Mouse (Mus musculus) limb, embryonic 11.5 days (tissue): ENCODE results near the gene Adamtsl4. TPM values are rescaled to one million over a fixed set of nuclear protein-coding genes. Genes with fewer than 3 reads are reported as not detected.

ENCODE experiments used
- ATAC-seq: fragments of 200-750 bp; cut with Nextera tagmentation; 2 replicates; pipeline ENCODE4 v1.8.0; 2017; ENCODE audit warnings: low read depth; ENCODE audit not compliant: insufficient number of reproducible peaks, low FRiP score, low TSS enrichment
- DNase-seq: peaks from one replicate; pipeline ENCODE4 v3.0.0-alpha.2; 2015; ENCODE audit warnings: low spot score
- H3K27ac ChIP-seq: fragments of 300-500 bp; sonication (generic); replicated peaks from 2 replicates; pipeline ENCODE4 v1.5.1; 2014; ENCODE audit warnings: low read depth, mild to moderate bottlenecking, low read length
- H3K27me3 ChIP-seq: fragments of 300-500 bp; sonication (generic); 2 replicates; pipeline ENCODE4 v1.6.1; 2014; ENCODE audit warnings: mild to moderate bottlenecking, low read length, mixed read lengths; ENCODE audit not compliant: control insufficient read depth, insufficient read depth
- H3K36me3 ChIP-seq: fragments of 300-500 bp; sonication (generic); 2 replicates; pipeline ENCODE4 v1.6.1; 2014; ENCODE audit warnings: mild to moderate bottlenecking, low read length, moderate library complexity, mixed read lengths; ENCODE audit not compliant: control insufficient read depth, insufficient read depth
- H3K4me1 ChIP-seq: fragments of 300-500 bp; sonication (generic); 2 replicates; pipeline ENCODE4 v1.6.1; 2014; ENCODE audit warnings: low read length, mixed read lengths; ENCODE audit not compliant: control insufficient read depth, insufficient read depth
- H3K4me2 ChIP-seq: fragments of 300-500 bp; sonication (generic); 2 replicates; pipeline ENCODE4 v1.6.1; 2014; ENCODE audit warnings: low read depth, mild to moderate bottlenecking, moderate library complexity; ENCODE audit not compliant: severe bottlenecking
- H3K4me3 ChIP-seq: fragments of 300-500 bp; sonication (generic); 2 replicates; pipeline ENCODE4 v1.5.1; 2014; ENCODE audit warnings: low read depth, low read length
- H3K9ac ChIP-seq: fragments of 300-500 bp; sonication (generic); 2 replicates; pipeline ENCODE4 v1.6.1; 2014; ENCODE audit warnings: mild to moderate bottlenecking, low read length
- H3K9me3 ChIP-seq: fragments of 300-500 bp; sonication (generic); 2 replicates; pipeline ENCODE4 v1.6.1; 2016; ENCODE audit warnings: low read length; ENCODE audit not compliant: control insufficient read depth
- WGBS: fragments of 180-500 bp; shearing (Covaris S2); extraction: QIAGEN DNeasy Blood & Tissue Kit; methylation state at CpG from one replicate; pipeline ENCODE4 v1.1.7; 2014; 5-methylcytosine and 5-hydroxymethylcytosine counted together
- polyA plus RNA-seq: library from polyadenylated mRNA; unstranded; fragments of >200 nt; fragmentation: Nextera tagmentation; extraction: Ambion mirVana; gene quantifications from 2 replicates; pipeline ENCODE4 v1.2.1, GENCODE M21; 2014

Gene Adamtsl4
- polyA plus RNA-seq, 1 experiment from 2014 or later = 0.29 TPM

GRCm38 (mm10) chr3:95652204-95652811 lies 35.4 kb downstream of the Adamtsl4 start:
- no peak for ATAC-seq
- H3K9me3 ChIP-seq = no peaks in the 10 kb centered on the region
- H3K4me3 ChIP-seq = no peak overlapping the region
- no peak overlapping the region for H3K9ac ChIP-seq
- H3K27ac ChIP-seq = no peak overlapping the region
- no peaks in the 10 kb centered on the region for H3K36me3 ChIP-seq
- 0 out of 2 replicates have a peak, but pooled peaks cover 5% of the 10 kb centered on the region for H3K4me1 ChIP-seq
- no peaks in the 10 kb centered on the region for H3K27me3 ChIP-seq
- no peak for DNase-seq
- H3K4me2 ChIP-seq = no peak overlapping the region
- 57% methylated on average over 7 of the region's 7 CpGs for WGBS

GRCm38 (mm10) chr3:95651391-95652203 lies 36.1 kb downstream of the Adamtsl4 start:
- H3K9ac ChIP-seq = no peak overlapping the region
- H3K27me3 ChIP-seq = no peaks in the 10 kb centered on the region
- 0 out of 2 replicates have a peak, but pooled peaks cover 5% of the 10 kb centered on the region for H3K4me1 ChIP-seq
- H3K27ac ChIP-seq = no peak overlapping the region
- 85% methylated on average over 16 of the region's 16 CpGs for WGBS
- H3K4me2 ChIP-seq = no peak overlapping the region; the same call in 1 of the 2 replicates
- H3K9me3 ChIP-seq = no peaks in the 10 kb centered on the region
- no peak overlapping the region for H3K4me3 ChIP-seq
- H3K36me3 ChIP-seq = no peaks in the 10 kb centered on the region
- ATAC-seq = no peak
- DNase-seq = no peak

GRCm38 (mm10) chr3:95651033-95651373 lies 36.7 kb downstream of the Adamtsl4 start:
- Histone ChIP-seq H3K36me3 (no peaks in the 10 kb centered on the region), H3K27ac (no peak overlapping the region), H3K4me1 (0 out of 2 replicates have a peak, but pooled peaks cover 5% of the 10 kb centered on the region), H3K4me3 (no peak overlapping the region), H3K4me2 (no peak overlapping the region; the same call in 1 of the 2 replicates), H3K27me3 (no peaks in the 10 kb centered on the region), H3K9ac (no peak overlapping the region), H3K9me3 (no peaks in the 10 kb centered on the region)
- ATAC-seq = no peak
- 85% methylated on average over 3 of the region's 3 CpGs for WGBS
- DNase-seq = no peak

GRCm38 (mm10) chr3:95650276-95651032 lies 37.3 kb downstream of the Adamtsl4 start:
- Histone ChIP-seq H3K9ac (no peak overlapping the region), H3K4me1 (0 out of 2 replicates have a peak, but pooled peaks cover 5% of the 10 kb centered on the region), H3K36me3 (no peaks in the 10 kb centered on the region), H3K9me3 (no peaks in the 10 kb centered on the region), H3K4me2 (no peak overlapping the region), H3K27ac (no peak overlapping the region), H3K27me3 (no peaks in the 10 kb centered on the region), H3K4me3 (no peak overlapping the region)
- ATAC-seq (no peak), DNase-seq (no peak)
- WGBS = 68% methylated on average over 6 of the region's 6 CpGs

GRCm38 (mm10) chr3:95648016-95648415 lies 39.7 kb downstream of the Adamtsl4 start:
- H3K36me3 ChIP-seq = no peaks in the 10 kb centered on the region
- H3K9ac ChIP-seq = no peak overlapping the region

GRCm38 (mm10) chr3:95645313-95646235 lies 42.1 kb downstream of the Adamtsl4 start:
- no peaks in the 10 kb centered on the region for H3K4me1 ChIP-seq
- H3K27ac ChIP-seq = no peak overlapping the region
- H3K27me3 ChIP-seq = no peaks in the 10 kb centered on the region
- 61% methylated on average over 10 of the region's 10 CpGs for WGBS
- no peaks in the 10 kb centered on the region for H3K36me3 ChIP-seq
- no peak overlapping the region for H3K4me3 ChIP-seq
- no peak overlapping the region for H3K9ac ChIP-seq
- no peak overlapping the region for H3K4me2 ChIP-seq
- no peak for ATAC-seq
- H3K9me3 ChIP-seq = no peaks in the 10 kb centered on the region
- no peak for DNase-seq

More at GRCm38 (mm10) chr3:95648016-95648415, 39.7 kb downstream of the Adamtsl4 start:
- Histone ChIP-seq H3K4me1 (0 out of 2 replicates have a peak, but pooled peaks cover 3% of the 10 kb centered on the region), H3K27ac (no peak overlapping the region), H3K4me2 (no peak overlapping the region), H3K9me3 (no peaks in the 10 kb centered on the region), H3K27me3 (no peaks in the 10 kb centered on the region), H3K4me3 (no peak overlapping the region)
- WGBS = 95% methylated on average over 5 of the region's 5 CpGs
- DNase-seq = no peak
- ATAC-seq = no peak

- no peak for DNase-seq
- Histone ChIP-seq H3K9ac (no peak overlapping the region), H3K9me3 (no peaks in the 10 kb centered on the region), H3K4me2 (no peak overlapping the region), H3K27ac (no peak overlapping the region), H3K4me1 (no peaks in the 10 kb centered on the region), H3K27me3 (no peaks in the 10 kb centered on the region), H3K4me3 (no peak overlapping the region), H3K36me3 (peaks cover 2% of the 10 kb centered on the region; the same call in 1 of the 2 replicates)
- no peak for ATAC-seq
- WGBS = 88% methylated on average over 7 of the region's 7 CpGs
These were observed 44.6 kb downstream of the Adamtsl4 start for GRCm38 (mm10) chr3:95643097-95643496.
